Mouse (Mus musculus): ENCODE data around the gene Hivep3. TPM values are rescaled to one million over a fixed set of nuclear protein-coding genes. Genes with fewer than 3 reads are reported as not detected.

Gene Hivep3
- total and polyA plus RNA-seq, 3 experiments = 5.1 to 8.2 (median 6.0) TPM

DNA sequence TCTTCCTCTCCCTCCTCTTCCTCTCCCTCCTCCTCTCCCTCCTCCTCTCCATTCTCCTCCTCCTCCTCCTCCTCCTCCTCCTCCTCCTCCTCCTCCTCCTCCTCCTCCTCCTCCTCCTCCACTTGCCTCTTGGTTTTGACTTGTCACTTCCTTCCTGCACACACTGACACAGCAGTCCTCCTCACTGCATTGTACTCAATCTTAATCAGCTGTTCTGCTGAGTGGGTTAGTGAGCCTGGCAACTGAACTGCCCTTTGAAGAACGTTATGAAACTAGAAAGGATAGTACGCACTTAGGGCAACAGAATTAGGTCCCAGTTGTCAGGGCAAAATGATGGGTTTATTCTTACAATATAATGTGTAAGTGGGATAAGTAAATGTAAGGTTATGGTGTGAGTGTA, 73.8 kb downstream of the Hivep3 start:
- no peaks in the 10 kb centered on the region for H3K79me2 ChIP-seq (replicated peaks; ENCODE audit: control insufficient read depth, insufficient read depth, low read length)
- no peaks in the 10 kb centered on the region for H3K36me3 ChIP-seq (ENCODE audit: control insufficient read depth, insufficient read depth, low read length)
- intact Hi-C loops (cut with DNase I) = loop anchor here (2.0 kb wide), 1 partner anchor 75 kb away; the partner anchor contains the start of gene Hivep3
- no peaks in the 10 kb centered on the region for H3K27me3 ChIP-seq (ENCODE audit: control insufficient read depth, insufficient read depth, low read length)
- 35% methylated on average over 2 of the region's 2 CpGs for WGBS
- H3K27ac ChIP-seq = no peak overlapping the region
- H3K4me1 ChIP-seq (ENCODE audit: control insufficient read depth, insufficient read depth, low read length) = no peaks in the 10 kb centered on the region; the same call in 1 of the 2 replicates
- TF ChIP-seq EP300 (IDR thresholded peaks at IDR 0.05; ENCODE audit: insufficient read depth, low read depth, low read length) (no peak), CTCF (IDR thresholded peaks at IDR 0.05) (no peak), POLR2A (IDR thresholded peaks at IDR 0.05; ENCODE audit: insufficient read depth, low read depth, low read length) (no peak)
- no peak overlapping the region for H3K9ac ChIP-seq (ENCODE audit: low read depth, low read length)
- no peak for DNase-seq
- no peak overlapping the region for H3K4me3 ChIP-seq

DNA sequence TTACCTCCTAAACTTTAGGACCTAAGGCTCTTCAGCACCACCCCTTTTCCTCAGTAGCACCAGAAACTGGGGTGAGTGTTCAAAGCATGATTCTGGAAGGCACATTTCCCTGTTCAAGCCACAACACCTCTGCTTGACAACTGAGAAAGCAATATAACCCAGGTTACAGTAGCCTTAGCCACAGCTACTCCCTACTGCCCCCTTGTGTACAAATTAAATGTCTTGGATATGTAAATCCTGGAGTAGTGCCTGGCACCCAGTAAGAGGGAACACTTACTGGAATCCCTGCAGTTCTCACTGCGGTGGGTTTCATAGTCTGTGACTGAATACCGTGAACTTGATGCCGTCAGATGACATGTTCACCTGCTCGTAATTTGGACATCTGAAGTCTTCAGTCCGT, 75.7 kb downstream of the Hivep3 start:
- WGBS = 49% methylated on average over 5 of the region's 5 CpGs
- Histone ChIP-seq H3K27me3 (ENCODE audit: control insufficient read depth, insufficient read depth, low read length) (no peaks in the 10 kb centered on the region), H3K36me3 (ENCODE audit: control insufficient read depth, insufficient read depth, low read length) (no peaks in the 10 kb centered on the region), H3K27ac (no peak overlapping the region), H3K4me3 (no peak overlapping the region), H3K4me1 (ENCODE audit: control insufficient read depth, insufficient read depth, low read length) (peaks cover 2% of the 10 kb centered on the region), H3K9ac (ENCODE audit: low read depth, low read length) (no peak overlapping the region), H3K79me2 (replicated peaks; ENCODE audit: control insufficient read depth, insufficient read depth, low read length) (no peaks in the 10 kb centered on the region)
- intact Hi-C loops (cut with DNase I) = loop anchor here (2.0 kb wide), 1 partner anchor 178 kb away; no protein-coding TSS in a partner anchor
- DNase-seq = no peak
- TF ChIP-seq CTCF (IDR thresholded peaks at IDR 0.05) (peak; percentile 86), EP300 (IDR thresholded peaks at IDR 0.05; ENCODE audit: insufficient read depth, low read depth, low read length) (no peak)

GRCm38 (mm10) chr4:119812775-119813174, 79.2 kb downstream of the Hivep3 start:
- TF ChIP-seq EP300 (IDR thresholded peaks at IDR 0.05; ENCODE audit: insufficient read depth, low read depth, low read length) = no peak
- no peak for TF ChIP-seq POLR2A (IDR thresholded peaks at IDR 0.05; ENCODE audit: insufficient read depth, low read depth, low read length)
- no peak for TF ChIP-seq CTCF (IDR thresholded peaks at IDR 0.05)
- DNase-seq = no peak
- 27% methylated on average over 2 of the region's 2 CpGs for WGBS

DNA sequence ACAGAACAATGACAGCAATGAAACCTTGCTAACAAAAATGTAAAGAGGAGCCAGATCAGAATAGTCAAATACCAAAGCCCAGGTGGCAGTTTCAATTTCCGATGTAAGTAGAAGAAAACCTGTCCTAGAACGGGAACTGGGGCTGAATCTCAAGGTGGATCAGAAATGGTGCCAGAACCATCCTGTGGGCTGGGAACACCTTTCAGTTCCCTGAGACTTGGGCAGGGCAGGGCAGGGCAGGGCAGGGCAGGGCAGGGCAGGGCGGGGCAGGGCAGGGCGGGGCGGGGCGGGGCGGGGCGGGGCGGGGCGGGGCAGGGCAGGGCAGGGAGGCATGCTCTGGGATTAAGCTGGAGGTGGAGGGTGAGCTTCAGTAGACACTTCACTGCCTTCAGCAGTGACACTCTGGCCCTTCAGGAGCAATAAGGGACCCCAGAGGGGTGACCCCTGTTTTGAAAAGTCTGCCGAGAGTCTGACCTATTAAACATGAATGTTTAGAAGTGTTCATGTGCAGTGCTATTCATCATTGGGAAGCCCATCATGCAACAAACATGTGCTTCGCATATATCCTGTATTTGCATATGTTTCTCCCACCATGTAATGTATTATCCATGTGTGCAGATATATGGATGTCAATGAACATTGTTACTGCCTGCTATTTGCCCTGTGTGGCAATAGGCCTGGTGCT, 80.1 kb downstream of the Hivep3 start:
- Histone ChIP-seq H3K36me3 (ENCODE audit: control insufficient read depth, insufficient read depth, low read length) (peaks cover 7% of the 10 kb centered on the region), H3K4me1 (ENCODE audit: control insufficient read depth, insufficient read depth, low read length) (peaks cover 16% of the 10 kb centered on the region), H3K27ac (peak overlapping the region; percentile 20; the same call in 1 of the 2 replicates), H3K79me2 (replicated peaks; ENCODE audit: control insufficient read depth, insufficient read depth, low read length) (no peaks in the 10 kb centered on the region), H3K9ac (ENCODE audit: low read depth, low read length) (no peak overlapping the region), H3K4me3 (peak overlapping the region; percentile 57), H3K27me3 (ENCODE audit: control insufficient read depth, insufficient read depth, low read length) (no peaks in the 10 kb centered on the region)
- intact Hi-C loops (cut with DNase I) = loop anchor here (2.0 to 10.0 kb wide), 4 partner anchors 23 to 291 kb away; no protein-coding TSS in a partner anchor
- no peak for DNase-seq
- 41% methylated on average over 8 of the region's 12 CpGs for WGBS
- no peak for TF ChIP-seq EP300 (IDR thresholded peaks at IDR 0.05; ENCODE audit: insufficient read depth, low read depth, low read length)

More at GRCm38 (mm10) chr4:119812775-119813174, 79.2 kb downstream of the Hivep3 start:
- Histone ChIP-seq H3K9ac (ENCODE audit: low read depth, low read length) (no peak overlapping the region), H3K27me3 (ENCODE audit: control insufficient read depth, insufficient read depth, low read length) (no peaks in the 10 kb centered on the region), H3K36me3 (ENCODE audit: control insufficient read depth, insufficient read depth, low read length) (peaks cover 7% of the 10 kb centered on the region), H3K4me1 (ENCODE audit: control insufficient read depth, insufficient read depth, low read length) (peaks cover 16% of the 10 kb centered on the region), H3K79me2 (replicated peaks; ENCODE audit: control insufficient read depth, insufficient read depth, low read length) (no peaks in the 10 kb centered on the region), H3K27ac (no peak overlapping the region), H3K4me3 (no peak overlapping the region)
- intact Hi-C loops (cut with DNase I) = loop anchor here (5.0 to 10.0 kb wide), 3 partner anchors 40 to 292 kb away; no protein-coding TSS in a partner anchor

- Histone ChIP-seq H3K4me3 (peak overlapping the region; percentile 57), H3K4me1 (ENCODE audit: control insufficient read depth, insufficient read depth, low read length) (peaks cover 16% of the 10 kb centered on the region), H3K9ac (ENCODE audit: low read depth, low read length) (peak overlapping the region; percentile 94), H3K27me3 (ENCODE audit: control insufficient read depth, insufficient read depth, low read length) (no peaks in the 10 kb centered on the region), H3K79me2 (replicated peaks; ENCODE audit: control insufficient read depth, insufficient read depth, low read length) (no peaks in the 10 kb centered on the region), H3K27ac (peak overlapping the region; percentile 81), H3K36me3 (ENCODE audit: control insufficient read depth, insufficient read depth, low read length) (peaks cover 7% of the 10 kb centered on the region)
- peak; percentile 42 to 52 for DNase-seq
- no peak for TF ChIP-seq POLR2A (IDR thresholded peaks at IDR 0.05; ENCODE audit: insufficient read depth, low read depth, low read length)
- peak; percentile 51 for TF ChIP-seq CTCF (IDR thresholded peaks at IDR 0.05)
- 5% methylated on average over 47 of the region's 47 CpGs for WGBS
- intact Hi-C loops (cut with DNase I) = loop anchor here (2.0 to 10.0 kb wide), 5 partner anchors 22 to 290 kb away; no protein-coding TSS in a partner anchor
Measured at GRCm38 (mm10) chr4:119814185-119815132, 80.9 kb downstream of the Hivep3 start.
